Mouse (Mus musculus) heart, postnatal 25 days (tissue): Measurements from ENCODE around the gene Cib3. TPM values are rescaled to one million over a fixed set of nuclear protein-coding genes. Genes with fewer than 3 reads are reported as not detected.

ENCODE experiments used
- DNase-seq: peaks from one replicate; pipeline ENCODE4 v3.0.0; 2022; ENCODE audit warnings: low spot score
- intact Hi-C: fragments of 180-260 bp; cut with DNase I; formaldehyde crosslinking; loops from one replicate; pipeline ENCODE4 v1.15.1; 2025
- total RNA-seq, 2 experiments: library from RNA; stranded (reverse); gene quantifications; 2 replicates each; pipeline ENCODE4 v1.2.3; 2021

Gene Cib3
- total RNA-seq, 2 experiments from 2014 or later = 0.49 TPM; not detected in 1

DNA sequence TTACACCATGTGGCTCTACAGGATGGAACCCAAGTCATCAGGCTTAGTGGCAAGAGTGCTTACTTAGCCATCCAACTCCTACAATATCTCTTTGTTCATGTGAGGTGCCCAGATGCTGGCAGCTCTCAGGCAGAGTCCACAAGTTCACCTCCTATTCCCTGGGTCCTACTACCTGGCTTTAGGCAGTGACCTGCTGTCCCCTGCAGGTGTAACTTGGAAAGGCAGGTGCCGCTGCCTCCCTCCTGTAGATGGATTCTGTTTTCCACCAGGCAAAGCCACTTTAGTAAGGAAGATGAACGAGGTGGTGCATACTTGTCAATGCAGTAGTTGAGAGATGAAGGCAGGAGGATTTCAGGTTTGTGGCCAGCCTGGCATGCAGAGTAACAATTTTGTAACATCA is 2.4 kb upstream of the Cib3 start:
- DNase-seq = no peak

GRCm38 (mm10) chr8:72213536-72213935 is 899 bp upstream of the Cib3 start, which contains the start of gene Gm11034:
Gene Gm11034, minus strand, starts transcription at chr8:72213636.
- intact Hi-C loops = no loop called here
- no peak for DNase-seq

More for the DNA sequence above, 2.4 kb upstream of the Cib3 start:
- intact Hi-C loops = loop anchor here (5.0 kb wide), 1 partner anchor 38 kb away; no protein-coding TSS in a partner anchor

DNA sequence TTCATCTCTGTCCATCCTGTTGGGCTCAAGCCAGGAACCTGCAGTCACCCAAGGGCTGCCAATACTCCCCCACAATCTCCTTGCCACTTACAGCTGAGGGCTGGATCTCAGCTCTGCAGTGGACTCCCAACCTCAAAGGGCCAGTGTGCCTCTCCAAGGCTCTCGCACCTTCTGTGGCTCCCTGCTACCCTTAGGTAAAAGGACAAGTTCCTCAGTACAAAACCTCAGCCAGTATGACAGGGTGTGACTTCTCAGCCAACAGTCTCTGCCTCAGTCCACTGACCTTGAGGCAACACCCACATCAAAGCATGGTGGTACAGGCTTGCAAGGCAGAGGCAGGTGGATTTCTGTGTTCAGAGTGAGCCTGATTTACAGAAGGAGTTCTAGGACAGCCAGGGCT is 791 bp downstream of the Cib3 start:
- intact Hi-C loops = no loop called here
- DNase-seq = no peak

GRCm38 (mm10) chr8:72210710-72211109 is 1.9 kb downstream of the Cib3 start:
- no peak for DNase-seq
- intact Hi-C loops = no loop called here

- intact Hi-C loops = no loop called here
- no peak for DNase-seq
These were observed 2.4 kb downstream of the Cib3 start for GRCm38 (mm10) chr8:72210222-72210621.

DNA sequence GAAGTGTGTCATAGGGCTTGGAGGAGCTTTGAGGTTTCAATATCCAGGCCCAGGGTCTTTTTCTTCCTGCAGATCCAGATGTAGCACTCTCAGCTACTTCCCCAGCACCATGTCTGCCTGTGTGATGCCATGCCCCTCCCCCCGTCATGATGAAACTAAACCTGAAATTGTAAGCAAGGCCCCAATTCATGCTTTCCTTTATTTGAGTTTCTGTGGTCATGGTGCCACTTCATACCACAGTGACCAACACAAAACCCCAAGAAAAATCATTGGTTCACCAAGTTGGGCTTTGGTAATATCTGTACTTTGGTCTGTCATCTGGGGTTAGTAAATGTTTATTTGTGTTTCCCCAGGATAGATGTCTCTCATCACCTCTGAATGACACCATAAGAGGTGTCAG is 4.1 kb downstream of the Cib3 start:
- intact Hi-C loops = no loop called here
- DNase-seq = no peak

- intact Hi-C loops = no loop called here
- DNase-seq = no peak
These were observed 14.6 kb downstream of the Cib3 start for GRCm38 (mm10) chr8:72197997-72198396.

DNA sequence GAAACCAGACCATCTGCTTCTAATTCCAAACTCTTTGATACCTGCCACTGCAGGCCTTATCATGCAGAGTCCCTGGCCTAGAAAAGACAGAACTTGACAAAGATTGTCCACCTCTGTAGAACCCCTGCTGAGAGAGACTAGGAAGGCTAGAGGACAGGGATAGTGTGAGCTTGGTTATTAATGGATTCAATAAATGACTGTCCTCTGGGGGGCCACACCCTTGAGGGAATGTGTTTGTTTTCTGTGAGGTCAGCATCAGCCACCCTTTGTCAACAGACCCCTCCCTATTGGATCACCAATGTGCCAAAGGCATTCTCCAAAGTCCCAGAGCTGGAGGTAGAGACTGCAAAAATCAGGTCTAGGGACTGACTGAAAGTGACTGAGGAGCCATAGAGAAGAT is 20.6 kb downstream of the Cib3 start:
- DNase-seq = no peak
- intact Hi-C loops = no loop called here

DNA sequence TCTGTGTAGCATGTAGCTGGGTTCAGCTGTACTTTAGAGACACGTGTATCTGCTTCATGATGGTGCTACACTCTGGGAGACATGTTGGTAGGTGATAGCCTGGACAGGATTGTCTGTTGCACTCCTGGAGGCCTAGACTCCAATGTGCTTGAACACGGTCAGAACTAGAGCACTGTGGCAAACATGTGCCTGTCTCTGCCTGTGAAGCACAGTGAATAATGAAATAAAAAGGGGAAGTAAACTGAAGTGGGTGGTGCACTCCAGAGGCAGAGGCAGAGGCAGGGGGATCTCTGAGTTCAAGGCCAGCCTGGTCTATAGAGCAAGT is 22.5 kb downstream of the Cib3 start:
- intact Hi-C loops = no loop called here

DNA sequence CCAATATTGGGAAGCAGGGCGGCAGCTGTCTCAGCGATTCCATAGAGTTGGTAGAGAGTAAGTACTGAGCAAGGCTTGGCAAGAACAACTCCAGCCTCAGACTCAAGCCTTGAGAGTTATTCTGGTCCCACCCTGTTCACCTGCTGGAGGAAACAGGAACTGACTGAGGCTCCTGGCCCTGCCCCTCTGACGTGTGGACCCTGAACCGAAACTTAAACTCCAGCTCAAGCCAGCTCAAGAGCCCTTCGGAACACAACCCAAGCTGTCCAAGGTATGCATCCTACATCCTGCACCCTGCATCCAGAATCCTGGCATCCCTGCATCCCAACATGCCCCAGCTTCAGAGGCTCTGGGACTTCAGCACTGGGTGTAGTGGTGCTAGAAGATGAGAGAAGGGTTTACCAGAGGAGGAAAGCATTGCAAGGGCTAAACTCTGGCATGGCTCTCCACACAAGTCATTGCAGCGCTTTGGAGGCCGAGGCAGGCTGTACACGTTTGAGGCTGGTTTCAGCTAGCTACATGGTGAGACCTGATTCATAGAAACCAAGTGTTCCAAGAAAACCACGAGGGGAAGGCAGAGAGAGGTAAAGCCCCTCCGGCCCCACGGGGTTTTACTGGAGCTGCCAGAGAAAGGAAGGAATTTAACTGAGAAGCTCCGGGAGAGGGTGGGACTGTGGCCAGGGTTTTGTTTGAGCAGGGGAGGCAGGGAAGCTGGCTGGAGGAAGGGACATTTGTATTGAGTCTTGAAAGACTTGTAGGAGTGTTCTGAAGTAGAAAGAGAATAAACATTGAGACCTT is 23.0 kb downstream of the Cib3 start, which contains the start of gene Hsh2d:
TSS of gene Hsh2d (plus strand) at position 222 of the 798 bp plus-strand sequence.
- DNase-seq = no peak
- intact Hi-C loops = no loop called here

More for the DNA sequence above, 22.5 kb downstream of the Cib3 start:
- DNase-seq = no peak

GRCm38 (mm10) chr8:72187793-72188331 is 24.8 kb downstream of the Cib3 start:
- peak; percentile 9 for DNase-seq
- intact Hi-C loops = no loop called here

- intact Hi-C loops = no loop called here
- no peak for DNase-seq
These were observed 29.0 kb downstream of the Cib3 start for GRCm38 (mm10) chr8:72183554-72184202.

DNA sequence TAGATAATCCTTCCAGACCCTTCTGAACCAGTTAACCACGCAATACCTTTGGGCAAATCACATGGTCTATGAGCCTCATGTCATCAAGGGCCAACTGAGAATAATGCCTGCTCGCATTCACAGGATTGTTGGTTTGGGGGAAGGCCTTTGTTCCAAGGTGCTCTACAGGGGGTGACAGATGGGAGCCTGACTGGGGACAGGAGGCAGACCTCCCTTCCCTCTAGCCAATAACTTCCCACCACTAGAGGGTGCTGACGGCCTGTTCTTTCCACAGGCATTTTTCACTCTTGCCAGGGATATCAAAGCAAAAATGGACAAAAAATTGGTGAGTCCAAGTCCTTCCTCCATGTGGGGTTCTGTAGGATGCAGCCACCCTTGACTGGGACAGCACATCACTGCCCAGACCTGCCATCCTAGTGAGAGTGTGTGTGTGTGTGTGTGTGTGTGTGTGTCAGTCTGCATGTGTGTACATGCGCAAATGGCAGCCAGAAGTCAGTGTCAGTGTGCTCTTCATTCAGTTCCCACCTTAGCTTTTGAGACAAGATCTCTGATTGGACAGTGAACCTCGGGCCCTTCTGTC is 35.2 kb downstream of the Cib3 start:
- peak; percentile 18 for DNase-seq
- intact Hi-C loops = loop anchor here (2.0 to 5.0 kb wide), 3 partner anchors 40 to 189 kb away; partner anchors contain the start of genes Ap1m1 and Fam32a

- no peak for DNase-seq
- intact Hi-C loops = no loop called here
These were observed 42.9 kb downstream of the Cib3 start for GRCm38 (mm10) chr8:72169681-72170249.

DNA sequence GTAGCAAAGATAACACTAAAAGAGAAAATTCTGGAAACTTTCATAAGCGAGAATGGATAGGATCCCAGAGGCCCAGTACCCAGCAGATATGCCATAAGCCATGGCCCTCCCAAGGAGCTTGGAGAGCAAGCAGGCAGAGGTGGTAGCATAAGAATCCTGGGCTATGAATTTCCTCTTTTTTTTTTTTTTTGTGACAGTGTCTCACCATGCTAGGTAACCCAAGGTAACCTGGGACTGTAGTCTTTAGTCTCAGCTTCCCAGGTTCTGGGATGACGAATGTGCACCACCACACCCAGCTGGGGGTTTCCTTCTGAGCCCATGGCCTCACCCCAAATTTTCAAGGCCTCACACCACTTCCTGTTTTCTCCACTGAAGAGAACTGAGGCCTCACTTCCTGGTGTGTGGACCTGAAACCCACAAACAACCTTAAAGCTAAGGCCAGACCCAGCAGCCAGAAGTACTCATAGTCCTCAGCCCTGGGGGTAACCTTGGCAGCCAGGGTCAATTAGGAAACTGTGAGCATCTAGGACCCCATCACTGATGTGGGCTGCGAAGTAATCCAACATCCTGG is 43.5 kb downstream of the Cib3 start:
- intact Hi-C loops = no loop called here
- DNase-seq = no peak

DNA sequence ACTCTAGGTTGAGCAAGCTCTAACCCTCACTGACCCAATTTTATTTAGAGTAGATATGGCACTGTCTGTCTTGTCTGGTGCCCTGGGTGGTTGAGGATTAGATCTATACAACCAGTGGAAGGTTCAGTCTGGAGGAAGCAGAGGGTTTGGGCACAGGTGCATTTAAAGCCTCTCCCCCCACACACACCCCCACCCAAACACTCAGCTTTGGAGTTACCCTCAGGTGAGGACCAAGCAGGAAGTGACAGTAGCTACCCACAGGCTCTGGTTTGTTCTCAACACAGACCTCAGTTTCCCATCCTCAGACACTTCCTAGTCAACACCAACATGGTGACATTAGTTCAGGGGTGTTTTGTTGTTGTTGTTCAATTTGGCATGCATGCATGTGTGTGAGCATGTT is 49.8 kb downstream of the Cib3 start:
- no peak for DNase-seq
- intact Hi-C loops = no loop called here

- intact Hi-C loops = loop anchor here (2.0 kb wide), 1 partner anchor 22 kb away; no protein-coding TSS in a partner anchor
- DNase-seq = peak; percentile 100
These were observed 51.6 kb downstream of the Cib3 start, which contains the start of gene Rab8a for GRCm38 (mm10) chr8:72160707-72161697. Gene Rab8a, plus strand, starts transcription at chr8:72161200.

DNA sequence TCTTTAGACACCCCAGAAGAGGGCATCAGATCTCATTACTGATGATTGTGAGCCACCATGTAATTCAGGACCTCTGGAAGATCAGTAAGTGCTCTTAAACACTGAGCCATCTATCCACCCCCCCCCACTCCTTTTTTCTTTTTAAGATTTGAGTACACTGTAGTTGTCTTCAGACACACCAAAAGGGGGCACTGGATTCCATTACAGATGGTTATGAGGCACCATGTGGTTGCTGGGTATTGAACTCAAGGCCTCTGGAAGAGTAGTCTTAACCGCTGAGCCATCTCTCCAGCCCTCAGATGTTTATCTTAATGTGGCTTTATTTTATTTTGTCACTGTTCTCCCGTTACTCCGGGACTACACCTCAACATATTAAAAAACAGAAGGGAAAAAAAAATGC is 52.6 kb downstream of the Cib3 start:
- DNase-seq = no peak
- intact Hi-C loops = loop anchor here (2.0 kb wide), 1 partner anchor 21 kb away; no protein-coding TSS in a partner anchor

GRCm38 (mm10) chr8:72158726-72159125 is 53.9 kb downstream of the Cib3 start:
- intact Hi-C loops = no loop called here
- DNase-seq = no peak
